Mouse (Mus musculus) spleen, postnatal 36 days (tissue): Measurements from ENCODE around the gene Adcy10.
A peak's percentile ranks its signal among the peaks of the same experiment; 100 is the strongest.

Experiments used
- DNase-seq, 2 experiments: peaks; one replicate each; pipeline ENCODE4 v3.0.0; 2022; ENCODE audit warnings: low spot score in 2 of 2, mixed read lengths in 1 of 2

The Adcy10 gene

GRCm38 (mm10) chr1:165484688-165485233 lies at the start of gene Adcy10:
Gene Adcy10, plus strand, starts transcription at chr1:165485183.
- DNase-seq: no peak

GRCm38 (mm10) chr1:165438289-165439021 lies 46.5 kb upstream of the Adcy10 start:
- no peak for DNase-seq

- DNase-seq: no peak
These were observed 44.2 kb upstream of the Adcy10 start for GRCm38 (mm10) chr1:165440788-165441187.

- DNase-seq: no peak
These were observed 43.8 kb upstream of the Adcy10 start for GRCm38 (mm10) chr1:165441201-165441600.

- no peak for DNase-seq
These were observed 43.3 kb upstream of the Adcy10 start for GRCm38 (mm10) chr1:165441719-165442118.

GRCm38 (mm10) chr1:165459041-165459502 lies 25.9 kb upstream of the Adcy10 start:
- DNase-seq: peak in 1 of 2 experiments; percentile 4

- peak; percentile 50 to 54 for DNase-seq
These were observed 25.3 kb upstream of the Adcy10 start for GRCm38 (mm10) chr1:165459503-165460181.

- DNase-seq: peak; percentile 99
These were observed 24.6 kb upstream of the Adcy10 start, which contains the start of the genes Dcaf6 and Mpc2 for GRCm38 (mm10) chr1:165460360-165460800. Gene Dcaf6, minus strand, starts transcription at chr1:165460475. Gene Mpc2, plus strand, starts transcription at chr1:165460637.

- peak; percentile 100 for DNase-seq
These were observed 24.1 kb upstream of the Adcy10 start for GRCm38 (mm10) chr1:165460801-165461377.

- no peak for DNase-seq
These were observed 23.3 kb upstream of the Adcy10 start for GRCm38 (mm10) chr1:165461681-165462080.

- no peak for DNase-seq
These were observed 22.1 kb upstream of the Adcy10 start for GRCm38 (mm10) chr1:165462861-165463260.

- DNase-seq: no peak
These were observed 20.4 kb upstream of the Adcy10 start for GRCm38 (mm10) chr1:165464574-165464973.

- DNase-seq: no peak
These were observed 16.0 kb upstream of the Adcy10 start for GRCm38 (mm10) chr1:165468971-165469370.

GRCm38 (mm10) chr1:165469717-165470116 lies 15.3 kb upstream of the Adcy10 start:
- DNase-seq: no peak

GRCm38 (mm10) chr1:165471490-165471889 lies 13.5 kb upstream of the Adcy10 start:
- DNase-seq: peak; percentile 4 to 16

- no peak for DNase-seq
These were observed 1.1 kb downstream of the Adcy10 start for GRCm38 (mm10) chr1:165486108-165486507.

GRCm38 (mm10) chr1:165489197-165489596 lies 4.2 kb downstream of the Adcy10 start:
- DNase-seq: no peak

GRCm38 (mm10) chr1:165498856-165499255 lies 13.9 kb downstream of the Adcy10 start:
- no peak for DNase-seq

- DNase-seq: peak; percentile 13 to 22
These were observed 18.5 kb downstream of the Adcy10 start for GRCm38 (mm10) chr1:165503307-165504024.

GRCm38 (mm10) chr1:165506303-165506702 lies 21.3 kb downstream of the Adcy10 start:
- no peak for DNase-seq

GRCm38 (mm10) chr1:165510161-165510560 lies 25.2 kb downstream of the Adcy10 start:
- no peak for DNase-seq
